Mouse (Mus musculus) MEL (cell line): ENCODE measurements at regions not wholly inside any gene's neighbourhood (a gene's known extent, or its start where the extent isn't known, plus 50 kb on each side); places are given as distances from the start of the nearest gene placed in this dataset.

Experiments
- DNase-seq: peaks from one replicate; pipeline ENCODE4 v3.0.0; 2011; ENCODE audit warnings: low read depth, low spot score
- H3K27ac ChIP-seq: 2 replicates; pipeline ENCODE4 v1.5.1; 2012; ENCODE audit warnings: low read depth, mild to moderate bottlenecking, control low read depth, low read length, moderate library complexity; ENCODE audit not compliant: control insufficient read depth
- H3K27me3 ChIP-seq, 2 experiments: fragments of 150-350 bp in 1 of 2; sonication (generic) in 1 of 2; 2 replicates each; pipeline ENCODE4 v1.6.1; 2012; ENCODE audit warnings: low read length in 2 of 2, mild to moderate bottlenecking in 2 of 2, improper control_type of control experiment in 1 of 2, moderate library complexity in 1 of 2; ENCODE audit not compliant: insufficient read depth in 2 of 2, control insufficient read depth in 1 of 2
- H3K36me3 ChIP-seq, 2 experiments: 2 replicates each; pipeline ENCODE4 v1.6.1; 2012 to 2014; ENCODE audit warnings: low read length in 2 of 2, improper control_type of control experiment in 1 of 2, inconsistent platforms in 1 of 2, mild to moderate bottlenecking in 1 of 2; ENCODE audit not compliant: insufficient read depth in 2 of 2, control insufficient read depth in 1 of 2
- H3K4me1 ChIP-seq, 2 experiments: fragments of 150-350 bp in 1 of 2; sonication (generic) in 1 of 2; 2 replicates each; pipeline ENCODE4 v1.6.1; 2012; ENCODE audit warnings: low read length in 2 of 2, improper control_type of control experiment in 1 of 2, mild to moderate bottlenecking in 1 of 2; ENCODE audit not compliant: insufficient read depth in 2 of 2, control insufficient read depth in 1 of 2
- H3K4me3 ChIP-seq, 2 experiments: fragments of 150-350 bp in 1 of 2; sonication (generic) in 1 of 2; 2 replicates each; pipeline ENCODE4 v1.5.1; 2012; ENCODE audit warnings: low read depth in 2 of 2, low read length in 2 of 2, mild to moderate bottlenecking in 2 of 2, moderate library complexity in 2 of 2, control low read depth in 1 of 2, improper control_type of control experiment in 1 of 2; ENCODE audit not compliant: control insufficient read depth in 1 of 2, insufficient read depth in 1 of 2
- H3K79me2 ChIP-seq: 2 replicates; pipeline ENCODE4 v1.6.1; 2012; ENCODE audit warnings: mild to moderate bottlenecking, low read length, moderate library complexity; ENCODE audit not compliant: control insufficient read depth, poor library complexity, insufficient read depth
- H3K9ac ChIP-seq: 2 replicates; pipeline ENCODE4 v1.6.1; 2012; ENCODE audit warnings: low read depth, mild to moderate bottlenecking, control low read depth, low read length, moderate library complexity; ENCODE audit not compliant: control insufficient read depth, poor library complexity, severe bottlenecking
- H3K9me3 ChIP-seq: fragments of 150-350 bp; sonication (generic); replicated peaks from 2 replicates; pipeline ENCODE4 v1.6.1; 2012; ENCODE audit warnings: mild to moderate bottlenecking, low read length, improper control_type of control experiment, moderate library complexity; ENCODE audit not compliant: insufficient read depth
- CTCF ChIP-seq, 3 experiments: IDR thresholded peaks in 2 of 3; conservative IDR thresholded peaks in 1 of 3; 2 replicates each; pipeline ENCODE4 v1.5.1; 2011 to 2012; ENCODE audit warnings: low read length in 3 of 3, low read depth in 2 of 3, mild to moderate bottlenecking in 2 of 3, improper control_type of control experiment in 1 of 3, inconsistent platforms in 1 of 3, mixed read lengths in 1 of 3, moderate library complexity in 1 of 3; ENCODE audit not compliant: control insufficient read depth in 1 of 3, insufficient read depth in 1 of 3, poor library complexity in 1 of 3, severe bottlenecking in 1 of 3
- ELF1 ChIP-seq: IDR thresholded peaks from 2 replicates; pipeline ENCODE4 v1.6.1; 2014; ENCODE audit warnings: low read depth, mild to moderate bottlenecking, inconsistent platforms, low read length, improper control_type of control experiment, moderate library complexity
- EP300 ChIP-seq, 2 experiments: IDR thresholded peaks; 2 replicates each; pipeline ENCODE4 v1.6.1; 2011; ENCODE audit warnings: improper control_type of control experiment in 2 of 2, low read length in 2 of 2, low read depth in 1 of 2, mild to moderate bottlenecking in 1 of 2
- ETS1 ChIP-seq: IDR thresholded peaks from 2 replicates; pipeline ENCODE4 v1.6.1; 2012; ENCODE audit warnings: low read depth, mild to moderate bottlenecking, inconsistent platforms, low read length, improper control_type of control experiment, moderate library complexity
- GATA1 ChIP-seq: IDR thresholded peaks from 2 replicates; pipeline ENCODE4 v1.6.1; 2011; ENCODE audit warnings: low read depth, low read length, improper control_type of control experiment
- HCFC1 ChIP-seq: IDR thresholded peaks from 2 replicates; pipeline ENCODE4 v1.6.1; 2012; ENCODE audit warnings: low read depth, mild to moderate bottlenecking, inconsistent platforms, low read length, improper control_type of control experiment, moderate library complexity
- MAX ChIP-seq: IDR thresholded peaks from 2 replicates; pipeline ENCODE4 v1.6.1; 2011; ENCODE audit warnings: low read length, improper control_type of control experiment
- MXI1 ChIP-seq: IDR thresholded peaks from 2 replicates; pipeline ENCODE4 v1.6.1; 2011; ENCODE audit warnings: mild to moderate bottlenecking, low read depth, low read length, improper control_type of control experiment
- MYC ChIP-seq: IDR thresholded peaks from 2 replicates; pipeline ENCODE4 v1.6.1; 2011; ENCODE audit warnings: low read depth, mild to moderate bottlenecking, low read length, improper control_type of control experiment, moderate library complexity
- NELFE ChIP-seq: IDR thresholded peaks from 2 replicates; pipeline ENCODE4 v1.6.1; 2011; ENCODE audit warnings: low read depth, low read length, improper control_type of control experiment
- NRF1 ChIP-seq: IDR thresholded peaks from 2 replicates; pipeline ENCODE4 v1.6.1; 2014; ENCODE audit warnings: low read depth, mild to moderate bottlenecking, inconsistent platforms, low read length, improper control_type of control experiment, moderate library complexity; ENCODE audit not compliant: poor library complexity, insufficient read depth, severe bottlenecking
- POLR2A ChIP-seq, 2 experiments: IDR thresholded peaks; 2 replicates each; pipeline ENCODE4 v1.6.1; 2011 to 2012; ENCODE audit warnings: low read length in 2 of 2, mild to moderate bottlenecking in 2 of 2, control low read depth in 1 of 2, improper control_type of control experiment in 1 of 2, low read depth in 1 of 2, moderate library complexity in 1 of 2; ENCODE audit not compliant: control insufficient read depth in 1 of 2, insufficient read depth in 1 of 2, poor library complexity in 1 of 2
- RAD21 ChIP-seq: IDR thresholded peaks from 2 replicates; pipeline ENCODE4 v1.6.1; 2011; ENCODE audit warnings: mild to moderate bottlenecking, low read depth, low read length, improper control_type of control experiment
- RCOR1 ChIP-seq: IDR thresholded peaks from 2 replicates; pipeline ENCODE4 v1.6.1; 2012; ENCODE audit warnings: low read depth, mild to moderate bottlenecking, inconsistent platforms, low read length, improper control_type of control experiment
- SIN3A ChIP-seq: IDR thresholded peaks from 2 replicates; pipeline ENCODE4 v1.6.1; 2012; ENCODE audit warnings: low read length, improper control_type of control experiment, inconsistent platforms
- SMC3 ChIP-seq: IDR thresholded peaks from 2 replicates; pipeline ENCODE4 v1.6.1; 2011; ENCODE audit warnings: low read depth, low read length, improper control_type of control experiment
- TAL1 ChIP-seq: IDR thresholded peaks from 2 replicates; pipeline ENCODE4 v1.6.1; 2012; ENCODE audit warnings: mild to moderate bottlenecking, inconsistent platforms, low read length, moderate library complexity, mixed read lengths
- TBP ChIP-seq: IDR thresholded peaks from 2 replicates; pipeline ENCODE4 v1.8.0; 2011; ENCODE audit warnings: low read depth, low read length, improper control_type of control experiment
- TCF12 ChIP-seq: IDR thresholded peaks from 2 replicates; pipeline ENCODE4 v1.6.1; 2014; ENCODE audit warnings: low read depth, mild to moderate bottlenecking, inconsistent platforms, low read length, improper control_type of control experiment, moderate library complexity
- USF1 ChIP-seq: IDR thresholded peaks from 2 replicates; pipeline ENCODE4 v1.6.1; 2014; ENCODE audit warnings: low read depth, mild to moderate bottlenecking, inconsistent platforms, low read length, improper control_type of control experiment, moderate library complexity
- USF2 ChIP-seq, 2 experiments: IDR thresholded peaks; 2 replicates each; pipeline ENCODE4 v1.6.1; 2011 to 2012; ENCODE audit warnings: improper control_type of control experiment in 2 of 2, low read length in 2 of 2, borderline replicate concordance in 1 of 2, inconsistent platforms in 1 of 2, low read depth in 1 of 2, mild to moderate bottlenecking in 1 of 2; ENCODE audit not compliant: insufficient read depth in 1 of 2
- ZNF384 ChIP-seq: IDR thresholded peaks from 2 replicates; pipeline ENCODE4 v1.6.1; 2012; ENCODE audit warnings: low read depth, mild to moderate bottlenecking, inconsistent platforms, low read length, improper control_type of control experiment

DNA sequence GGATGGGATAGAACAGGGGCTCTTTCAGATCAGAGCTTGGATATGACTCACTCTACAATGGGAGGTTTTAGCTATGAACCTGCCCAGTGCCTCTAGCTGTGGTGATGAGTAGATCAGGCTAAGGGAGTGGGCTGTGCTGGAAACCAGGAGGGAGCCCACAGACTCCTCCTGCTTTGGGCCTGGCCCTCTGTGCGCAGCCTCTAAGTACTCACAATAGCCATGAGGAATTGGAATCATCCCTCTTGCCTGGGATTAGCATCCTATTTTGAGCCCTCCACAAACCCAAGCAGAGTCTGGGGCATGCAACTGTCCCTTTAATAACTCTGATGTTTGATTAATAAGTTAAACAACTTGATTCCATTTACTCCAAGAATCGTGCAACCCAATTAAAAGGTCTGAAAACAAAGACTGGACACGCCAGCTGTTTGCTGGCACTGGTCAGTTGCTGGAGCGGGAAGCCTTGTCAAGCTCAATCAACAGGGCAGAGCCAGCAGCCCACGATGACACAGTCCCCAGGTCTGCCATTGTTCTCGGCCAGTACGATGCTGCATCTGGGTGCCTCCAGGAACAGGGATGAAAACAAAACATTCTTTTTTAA lies 88.6 kb upstream of the Gadd45a start (continued):
- TF ChIP-seq RAD21 = no peak
- TF ChIP-seq POLR2A (IDR thresholded peaks at IDR 0.05; ENCODE audit: control insufficient read depth in 1 of 2, insufficient read depth in 1 of 2, low read depth in 1 of 2, low read length in 2 of 2, poor library complexity in 1 of 2) = no peak
- no peak for TF ChIP-seq ZNF384
- no peak for TF ChIP-seq SMC3

DNA sequence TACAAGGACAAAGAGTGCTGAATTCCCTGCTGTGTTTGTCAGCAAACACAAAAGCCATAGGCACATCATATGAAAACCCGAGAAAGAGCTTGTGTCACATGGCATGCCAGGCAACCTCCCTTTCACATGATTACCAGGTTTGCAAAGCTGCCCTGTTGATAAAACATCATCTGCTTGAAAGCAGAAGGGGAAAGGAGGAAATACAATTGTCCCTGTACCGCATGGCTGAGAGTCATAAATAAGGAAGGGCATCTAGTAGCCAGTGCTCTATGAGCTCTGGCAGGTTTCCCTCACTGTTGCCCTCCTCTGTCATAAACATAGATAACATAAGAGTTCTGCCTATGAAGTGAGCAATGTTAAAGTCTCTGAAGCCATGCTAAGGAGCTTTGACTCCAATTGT lies 86.8 kb upstream of the Gadd45a start:
- Histone ChIP-seq H3K79me2 (no peaks in the 10 kb centered on the region), H3K4me1 (peaks cover 2 to 15% of the 10 kb centered on the region in 2 experiments; a peak in 3 of 4 replicates), H3K9ac (no peak overlapping the region), H3K27ac (no peak overlapping the region), H3K4me3 (0 out of 4 replicates have a peak overlapping the region, but pooled peaks of 1 of the 2 experiments have one; percentile 21), H3K27me3 (no peaks in the 10 kb centered on the region)
- peak; percentile 78 for DNase-seq
- TF ChIP-seq NELFE (no peak), USF1 (peak; percentile 78), SIN3A (peak; percentile 58), TAL1 (no peak), CTCF (IDR thresholded peaks at IDR 0.05 in 2 of 3, conservative IDR thresholded peaks at IDR 0.05 in 1 of 3; ENCODE audit: control insufficient read depth in 1 of 3, insufficient read depth in 1 of 3, low read depth in 2 of 3, low read length in 3 of 3, poor library complexity in 1 of 3, severe bottlenecking in 1 of 3) (peak in 1 of 3 experiments; percentile 15; a peak in 1 of 6 replicates), USF2 (IDR thresholded peaks at IDR 0.05; ENCODE audit: borderline replicate concordance in 1 of 2, insufficient read depth in 1 of 2, low read depth in 1 of 2, low read length in 2 of 2) (0 out of 4 replicates have a peak, but pooled peaks of 1 of the 2 experiments have one; percentile 16), NRF1 (no peak), GATA1 (0 out of 2 replicates have a peak, but pooled peaks have one; percentile 27), SMC3 (peak; percentile 36), MYC (peak; percentile 67), RCOR1 (no peak), HCFC1 (no peak), ZNF384 (no peak), MAX (peak; percentile 50), EP300 (IDR thresholded peaks at IDR 0.05; ENCODE audit: low read depth in 1 of 2, low read length in 2 of 2) (peak in 1 of 2 experiments; percentile 33; a peak in 1 of 4 replicates), MXI1 (peak; percentile 82), TBP (0 out of 2 replicates have a peak, but pooled peaks have one; percentile 23), ETS1 (peak; percentile 56), TCF12 (0 out of 2 replicates have a peak, but pooled peaks have one; percentile 29), RAD21 (peak; percentile 6), ELF1 (no peak)
- TF ChIP-seq, all 39 proteins: peak for 14
- Histone ChIP-seq H3K36me3 (peaks cover 0 to 3% of the 10 kb centered on the region in 2 experiments; a peak in 1 of 4 replicates), H3K9me3 (no peaks in the 10 kb centered on the region)
